Mouse (Mus musculus): Measurements from ENCODE around the gene Pdzd2. TPM values are rescaled to one million over a fixed set of nuclear protein-coding genes. Genes with fewer than 3 reads are reported as not detected.

Gene Pdzd2
- total RNA-seq, 2 experiments from 2014 or later: 39.4 to 46.7 TPM

- peak; percentile 46 to 60 for DNase-seq (ENCODE audit: low spot score in 2 of 2)
Measured at GRCm38 (mm10) chr15:12321788-12322621, 417.7 kb downstream of the Pdzd2 start, which contains the start of gene 1810049J17Rik. 1810049J17Rik (minus strand) TSS chr15:12321899.

- peak; percentile 90 to 96 for DNase-seq (ENCODE audit: low spot score in 2 of 2)
Measured at GRCm38 (mm10) chr15:12321091-12321787, 418.5 kb downstream of the Pdzd2 start, which contains the start of gene Golph3. Golph3 (plus strand) TSS chr15:12321450.

GRCm38 (mm10) chr15:12320441-12321090 is 419.2 kb downstream of the Pdzd2 start:
- no peak for DNase-seq (ENCODE audit: low spot score in 2 of 2)

DNA sequence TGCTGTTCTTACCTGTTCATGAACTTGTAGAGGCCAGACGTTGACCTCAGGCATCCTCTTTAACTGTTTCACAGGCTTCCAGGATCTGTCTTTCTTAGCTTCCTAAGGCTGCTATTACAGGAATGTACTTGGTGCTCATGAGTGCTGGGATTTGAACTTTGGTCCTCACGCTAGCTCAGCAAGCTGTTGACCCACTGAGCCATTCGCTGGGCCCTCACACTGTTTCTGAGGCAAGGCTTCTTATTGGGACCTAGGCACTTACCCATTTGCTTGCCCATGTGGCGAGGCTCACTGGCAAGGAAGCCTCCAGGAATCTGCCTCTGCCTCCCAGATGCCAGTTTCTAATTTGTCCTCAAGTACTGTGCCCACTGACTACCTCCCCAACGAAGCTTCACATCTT is 419.8 kb downstream of the Pdzd2 start:
- no peak for DNase-seq (ENCODE audit: low spot score in 2 of 2)

GRCm38 (mm10) chr15:12318451-12318850 is 421.3 kb downstream of the Pdzd2 start:
- DNase-seq (ENCODE audit: low spot score in 2 of 2): no peak

- DNase-seq (ENCODE audit: low spot score in 2 of 2): no peak
Measured at GRCm38 (mm10) chr15:12317290-12317689, 422.4 kb downstream of the Pdzd2 start.

DNA sequence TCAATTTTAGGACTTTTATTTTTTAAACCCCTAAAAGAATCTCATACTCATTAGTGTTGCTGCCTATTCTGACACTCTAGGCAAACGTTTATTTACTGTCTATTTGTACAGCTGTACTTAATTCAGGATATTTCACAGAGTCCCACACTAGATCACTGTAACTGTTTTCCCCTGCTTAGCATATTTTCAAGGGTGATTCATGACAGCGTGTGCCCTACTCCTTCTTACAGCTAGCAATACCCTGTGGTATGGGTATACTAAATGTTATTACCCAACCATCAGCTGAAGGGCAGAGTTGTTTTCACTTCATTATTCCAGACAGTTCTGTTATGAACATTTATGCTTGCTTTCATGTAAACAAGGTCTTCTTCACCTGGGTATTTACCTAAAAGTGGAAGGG is 423.7 kb downstream of the Pdzd2 start:
- DNase-seq (ENCODE audit: low spot score in 2 of 2): no peak

DNA sequence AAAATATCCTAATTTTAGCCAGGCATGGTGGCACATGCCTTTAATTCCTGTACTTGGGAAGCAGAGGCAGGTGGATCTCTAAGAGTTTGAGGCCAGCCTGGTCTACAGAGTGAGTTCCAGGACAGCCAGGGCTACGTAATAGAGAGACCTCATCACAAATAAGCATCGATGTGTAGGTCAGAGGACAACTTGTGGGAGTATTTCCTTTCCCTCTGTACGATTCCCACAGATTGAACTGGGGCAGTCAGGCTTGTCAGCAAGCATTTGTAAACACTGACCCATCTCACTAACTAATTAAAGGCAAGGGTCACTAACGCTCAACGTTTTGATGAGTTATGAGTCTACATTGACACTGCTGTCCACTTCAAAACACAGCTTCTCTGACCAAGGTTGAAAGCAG is 425.1 kb downstream of the Pdzd2 start:
- no peak for DNase-seq (ENCODE audit: low spot score in 2 of 2)

DNA sequence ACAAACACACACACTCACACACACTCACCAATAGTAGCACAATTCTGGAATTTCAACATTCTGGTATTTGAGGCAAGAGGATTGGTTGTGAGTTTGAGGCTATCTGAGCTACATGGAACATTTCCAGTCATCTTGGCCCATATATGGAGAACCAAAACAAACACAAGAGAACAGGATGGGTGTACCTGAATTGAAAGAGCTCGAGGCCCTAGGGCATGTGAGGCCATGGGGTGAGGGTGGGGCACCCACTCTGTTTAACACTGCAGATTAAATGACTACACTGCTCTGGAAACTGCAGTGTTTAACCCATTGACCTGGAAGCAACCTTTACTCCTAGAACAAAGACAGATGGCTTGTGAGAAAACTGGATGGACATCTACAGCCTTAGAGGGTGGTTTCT is 426.5 kb downstream of the Pdzd2 start:
- no peak for DNase-seq (ENCODE audit: low spot score in 2 of 2)

DNA sequence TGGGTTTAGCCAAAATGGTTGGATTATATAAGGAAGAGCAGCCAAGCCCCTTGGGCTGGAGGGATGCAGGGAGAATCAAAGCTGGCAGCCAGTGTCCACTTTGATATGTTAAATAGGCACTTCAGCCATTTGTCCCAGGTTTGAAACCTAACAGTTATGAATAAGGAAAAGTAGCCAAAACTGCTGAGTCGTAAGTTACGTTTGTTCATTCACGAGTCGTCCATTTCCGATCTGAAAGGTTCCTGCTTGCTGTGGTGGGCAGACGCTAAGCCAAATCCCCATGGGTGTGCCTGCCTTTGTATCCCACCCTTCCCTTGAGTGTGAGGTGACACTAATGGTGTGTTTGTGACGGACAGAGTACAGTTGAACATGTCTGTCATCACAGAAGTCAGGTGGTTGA is 428.3 kb downstream of the Pdzd2 start:
- no peak for DNase-seq (ENCODE audit: low spot score in 2 of 2)

DNA sequence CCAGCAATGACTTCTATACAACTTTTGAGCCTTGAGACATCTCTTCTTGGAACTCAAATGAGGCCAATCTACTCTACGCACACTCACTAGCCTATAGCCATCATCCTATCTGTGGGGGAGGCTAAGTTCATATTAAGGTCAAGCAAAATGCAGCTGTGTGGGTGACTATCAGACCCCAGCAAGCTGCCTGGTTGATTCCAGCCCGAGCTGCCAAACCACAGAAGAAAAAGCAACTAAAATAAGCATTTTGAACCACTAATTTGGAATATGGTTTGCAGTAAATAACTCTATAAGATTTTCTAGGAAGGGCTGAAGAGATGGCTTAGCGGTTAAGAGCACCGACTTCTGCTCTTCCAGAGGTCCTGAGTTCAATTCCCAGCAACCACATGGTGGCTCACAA is 429.0 kb downstream of the Pdzd2 start:
- no peak for DNase-seq (ENCODE audit: low spot score in 2 of 2)

Small RNAs within 50 kb of the gene (microRNA-seq; reads per million reads assigned to microRNA genes)
- gene Gm24135: 0 reads per million in 2 experiments
- gene Gm24302: 0 reads per million in 2 experiments

Other genes starting within 250 kb of the Pdzd2 start
- gene 6030458C11Rik, start 84.7 kb upstream of the Pdzd2 start, total RNA-seq (2021): 10 to 100 TPM; 22.1 to 25.1 TPM
- 10 to 100 TPM; 91.1 to 93.5 TPM for gene Drosha, start 84.9 kb upstream of the Pdzd2 start, total RNA-seq (2021)